Mouse (Mus musculus) liver, embryonic 14.5 days (tissue): Measurements from ENCODE around the gene Bsx. TPM values are rescaled to one million over a fixed set of nuclear protein-coding genes. Genes with fewer than 3 reads are reported as not detected.

Experiments used
- ATAC-seq: fragments of 200-750 bp; cut with Nextera tagmentation; 2 replicates; pipeline ENCODE4 v1.8.0; 2017; ENCODE audit warnings: moderate number of reproducible peaks, mild to moderate bottlenecking, moderate library complexity; ENCODE audit not compliant: insufficient read depth
- DNase-seq, 3 experiments: peaks; one replicate each; pipeline ENCODE4 v3.0.0-alpha.2; 2012 to 2013; ENCODE audit warnings: low read depth in 3 of 3, low spot score in 3 of 3
- H3K27ac ChIP-seq: fragments of 300-500 bp; sonication (generic); 2 replicates; pipeline ENCODE4 v1.5.1; 2014; ENCODE audit warnings: moderate library complexity, mild to moderate bottlenecking, control low read depth, inconsistent platforms
- H3K27me3 ChIP-seq: fragments of 300-500 bp; sonication (generic); 2 replicates; pipeline ENCODE4 v1.6.1; 2014; ENCODE audit warnings: mild to moderate bottlenecking, low read length, moderate library complexity; ENCODE audit not compliant: control insufficient read depth, insufficient read depth
- H3K36me3 ChIP-seq: fragments of 300-500 bp; sonication (generic); replicated peaks from 2 replicates; pipeline ENCODE4 v1.6.1; 2014; ENCODE audit warnings: low read depth; ENCODE audit not compliant: control insufficient read depth, insufficient read depth
- H3K4me1 ChIP-seq, 2 experiments: fragments of 200-500 bp in 1 of 2; fragments of 300-500 bp in 1 of 2; sonication (generic) in 1 of 2; replicated peaks; 2 replicates each; pipeline ENCODE4 v1.6.1; 2012 to 2014; ENCODE audit warnings: antibody characterized with exemption in 1 of 2, inconsistent platforms in 1 of 2, low read length in 1 of 2; ENCODE audit not compliant: control insufficient read depth in 2 of 2, insufficient read depth in 2 of 2
- H3K4me2 ChIP-seq: fragments of 300-500 bp; sonication (generic); 2 replicates; pipeline ENCODE4 v1.6.1; 2014; ENCODE audit warnings: low read depth, mild to moderate bottlenecking, control low read depth, moderate library complexity
- H3K4me3 ChIP-seq, 2 experiments: fragments of 200-500 bp in 1 of 2; fragments of 300-500 bp in 1 of 2; sonication (generic) in 1 of 2; 2 replicates each; pipeline ENCODE4 v1.5.1; 2012 to 2014; ENCODE audit warnings: low read depth in 2 of 2, low read length in 2 of 2, mild to moderate bottlenecking in 2 of 2, control low read depth in 1 of 2, inconsistent platforms in 1 of 2, moderate library complexity in 1 of 2; ENCODE audit not compliant: insufficient read depth in 1 of 2
- H3K9ac ChIP-seq: fragments of 300-500 bp; sonication (generic); replicated peaks from 2 replicates; pipeline ENCODE4 v1.6.1; 2014; ENCODE audit warnings: mild to moderate bottlenecking, control low read depth, moderate library complexity
- H3K9me3 ChIP-seq: fragments of 300-500 bp; sonication (generic); 2 replicates; pipeline ENCODE4 v1.6.1; 2016; ENCODE audit warnings: low read length, mixed read lengths; ENCODE audit not compliant: control insufficient read depth
- CTCF ChIP-seq: IDR thresholded peaks from 2 replicates; pipeline ENCODE4 v1.5.1; 2016; ENCODE audit warnings: antibody characterized with exemption, low read depth, control low read depth
- EP300 ChIP-seq: IDR thresholded peaks from 2 replicates; pipeline ENCODE4 v1.6.1; 2016; ENCODE audit warnings: antibody characterized with exemption, low read depth
- WGBS: fragments of 180-500 bp; shearing (Covaris S2); extraction: QIAGEN DNeasy Blood & Tissue Kit; methylation state at CpG from one replicate; pipeline ENCODE4 v1.1.7; 2014; ENCODE audit not compliant: insufficient replicate concordance; 5-methylcytosine and 5-hydroxymethylcytosine counted together
- polyA plus RNA-seq, 2 experiments: library from polyadenylated mRNA; depleted of rRNA in 1 of 2; stranded (reverse) in 1 of 2; unstranded in 1 of 2; fragments of >200 nt; fragmentation: Nextera tagmentation in 1 of 2; extraction: Ambion mirVana in 1 of 2; gene quantifications; 2 replicates each; pipeline versions ENCODE4 v1.2.1 to v1.2.3; 2012 to 2014

The Bsx gene
- polyA plus RNA-seq, 2 experiments: 0.01 TPM; not detected in 1

GRCm38 (mm10) chr9:40839662-40840061 is 34.3 kb upstream of the Bsx start:
- 43% methylated on average over 3 of the region's 3 CpGs for WGBS

GRCm38 (mm10) chr9:40851515-40851914 is 22.4 kb upstream of the Bsx start:
- WGBS: 32% methylated on average over 2 of the region's 2 CpGs
- no peak overlapping the region for H3K4me3 ChIP-seq

More at GRCm38 (mm10) chr9:40839662-40840061, 34.3 kb upstream of the Bsx start:
- Histone ChIP-seq H3K27ac (no peak overlapping the region), H3K9ac (no peak overlapping the region), H3K4me1 (no peaks in the 10 kb centered on the region), H3K4me3 (no peak overlapping the region), H3K4me2 (no peak overlapping the region), H3K27me3 (no peaks in the 10 kb centered on the region), H3K36me3 (no peaks in the 10 kb centered on the region), H3K9me3 (no peaks in the 10 kb centered on the region)
- TF ChIP-seq CTCF (no peak), EP300 (no peak)
- DNase-seq: no peak
- no peak for ATAC-seq

GRCm38 (mm10) chr9:40858461-40859160 is 15.3 kb upstream of the Bsx start:
- H3K9me3 ChIP-seq: no peaks in the 10 kb centered on the region
- no peak overlapping the region for H3K27ac ChIP-seq
- WGBS: 18% methylated on average over 21 of the region's 21 CpGs
- no peaks in the 10 kb centered on the region for H3K36me3 ChIP-seq
- no peak for DNase-seq
- no peak for ATAC-seq
- no peak overlapping the region for H3K4me3 ChIP-seq
- no peak overlapping the region for H3K4me2 ChIP-seq
- no peaks in the 10 kb centered on the region for H3K4me1 ChIP-seq
- TF ChIP-seq CTCF (no peak), EP300 (no peak)
- H3K9ac ChIP-seq: no peak overlapping the region
- H3K27me3 ChIP-seq: peaks cover 7% of the 10 kb centered on the region

More at GRCm38 (mm10) chr9:40851515-40851914, 22.4 kb upstream of the Bsx start:
- H3K9ac ChIP-seq: no peak overlapping the region
- H3K9me3 ChIP-seq: no peaks in the 10 kb centered on the region
- ATAC-seq (no peak), DNase-seq (no peak)
- no peaks in the 10 kb centered on the region for H3K27me3 ChIP-seq
- no peaks in the 10 kb centered on the region for H3K36me3 ChIP-seq
- H3K27ac ChIP-seq: no peak overlapping the region
- TF ChIP-seq CTCF: no peak
- no peak for TF ChIP-seq EP300
- H3K4me1 ChIP-seq: no peaks in the 10 kb centered on the region
- no peak overlapping the region for H3K4me2 ChIP-seq

GRCm38 (mm10) chr9:40859196-40859595 is 14.7 kb upstream of the Bsx start:
- Histone ChIP-seq H3K4me1 (no peaks in the 10 kb centered on the region), H3K9ac (no peak overlapping the region), H3K9me3 (no peaks in the 10 kb centered on the region), H3K4me2 (no peak overlapping the region), H3K4me3 (no peak overlapping the region), H3K27me3 (peaks cover 7% of the 10 kb centered on the region), H3K36me3 (no peaks in the 10 kb centered on the region), H3K27ac (no peak overlapping the region)
- no peak for ATAC-seq
- DNase-seq: no peak
- no peak for TF ChIP-seq CTCF
- no peak for TF ChIP-seq EP300
- WGBS: 18% methylated on average over 9 of the region's 9 CpGs

- H3K36me3 ChIP-seq: no peaks in the 10 kb centered on the region
Measured at GRCm38 (mm10) chr9:40870331-40870730, 3.6 kb upstream of the Bsx start.

More at GRCm38 (mm10) chr9:40870331-40870730, 3.6 kb upstream of the Bsx start:
- Histone ChIP-seq H3K4me1 (no peaks in the 10 kb centered on the region), H3K4me2 (no peak overlapping the region), H3K4me3 (no peak overlapping the region), H3K9me3 (no peaks in the 10 kb centered on the region), H3K27ac (no peak overlapping the region), H3K9ac (no peak overlapping the region), H3K27me3 (peaks cover 46% of the 10 kb centered on the region)
- DNase-seq (no peak), ATAC-seq (no peak)
- TF ChIP-seq EP300 (no peak), CTCF (no peak)
- WGBS: 62% methylated on average over 5 of the region's 5 CpGs
